Mouse (Mus musculus): Measurements from ENCODE around the gene Erfe. TPM values are rescaled to one million over a fixed set of nuclear protein-coding genes. Genes with fewer than 3 reads are reported as not detected.

Gene Erfe
- polyA plus RNA-seq, 1 experiment from 2014 or later: 2.2 TPM

DNA sequence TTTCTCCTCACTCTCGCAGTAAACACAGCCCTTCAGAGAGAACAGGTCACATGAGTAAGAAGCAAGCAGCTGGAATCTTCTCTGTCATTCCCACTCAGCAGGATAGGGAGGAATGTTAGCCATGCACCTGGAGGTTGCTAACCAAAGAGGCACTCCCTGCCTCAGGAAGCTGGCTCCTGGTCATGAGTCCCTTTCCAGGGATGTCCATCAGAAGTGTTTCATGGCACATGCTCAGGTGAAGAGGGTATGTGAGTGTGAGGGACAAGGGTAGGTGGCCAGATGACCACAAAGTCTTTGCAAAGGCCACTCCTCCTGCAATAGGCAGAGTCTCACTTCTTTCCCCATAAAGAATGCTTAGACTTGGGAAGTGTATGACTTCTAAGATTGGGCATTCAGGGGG lies 51.8 kb downstream of the Erfe start:
- no peaks in the 10 kb centered on the region for H3K27me3 ChIP-seq (ENCODE audit: insufficient read depth, low read length)
- H3K4me1 ChIP-seq (ENCODE audit: insufficient read depth, low read length): peaks cover 20% of the 10 kb centered on the region
- H3K4me3 ChIP-seq (ENCODE audit: low read length): no peak overlapping the region
- no peaks in the 10 kb centered on the region for H3K36me3 ChIP-seq (ENCODE audit: insufficient read depth, low read length)
- 82% methylated on average over 1 of the region's 1 CpGs for WGBS
- H3K4me2 ChIP-seq (replicated peaks; ENCODE audit: low read depth, low read length): no peak overlapping the region
- ATAC-seq (ENCODE audit: low FRiP score, low TSS enrichment): no peak
- no peak overlapping the region for H3K27ac ChIP-seq (ENCODE audit: low read length)
- H3K9ac ChIP-seq (replicated peaks; ENCODE audit: low read length): no peak overlapping the region
- H3K9me3 ChIP-seq (ENCODE audit: low read length): no peaks in the 10 kb centered on the region

DNA sequence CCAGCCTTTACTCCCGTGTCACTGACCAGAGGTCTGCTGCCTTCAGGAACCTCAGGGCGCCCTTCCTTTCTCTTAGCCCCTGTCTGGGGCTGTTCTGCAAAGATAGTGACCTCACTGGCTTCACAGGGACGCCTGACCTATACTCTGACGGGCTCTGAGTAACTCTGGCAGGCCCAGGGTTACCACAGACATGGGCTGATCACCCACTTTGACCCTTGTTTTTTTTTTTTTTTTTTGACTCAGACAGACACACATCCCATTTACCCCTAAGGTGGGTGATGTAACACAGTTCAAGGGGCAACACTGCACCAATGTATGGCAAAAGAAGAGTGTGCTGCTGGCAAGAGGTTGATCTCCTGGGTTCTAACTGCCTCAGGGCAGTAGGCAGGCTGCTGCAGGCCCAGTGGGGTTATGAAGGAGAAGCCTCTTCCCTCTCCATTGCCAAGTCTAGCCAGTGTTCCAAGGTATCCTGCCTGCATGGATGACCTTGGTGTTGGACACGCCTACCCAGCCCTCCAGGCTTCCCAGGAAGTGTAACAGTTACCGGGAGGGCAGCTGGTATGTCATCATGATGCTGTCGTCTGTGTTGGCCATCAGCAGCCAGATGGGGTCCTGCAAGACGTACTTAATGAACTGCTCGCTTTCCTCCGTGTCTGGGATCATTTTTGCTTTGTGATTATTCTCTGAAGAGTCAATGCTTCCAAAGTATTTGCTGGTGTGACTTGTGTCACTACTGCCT lies 53.8 kb downstream of the Erfe start:
- peaks cover 3% of the 10 kb centered on the region for H3K4me1 ChIP-seq (ENCODE audit: insufficient read depth, low read length)
- ATAC-seq (ENCODE audit: low FRiP score, low TSS enrichment): no peak
- no peaks in the 10 kb centered on the region for H3K36me3 ChIP-seq (ENCODE audit: insufficient read depth, low read length)
- no peaks in the 10 kb centered on the region for H3K27me3 ChIP-seq (ENCODE audit: insufficient read depth, low read length)
- no peak overlapping the region for H3K27ac ChIP-seq (ENCODE audit: low read length)
- H3K4me3 ChIP-seq (ENCODE audit: low read length): no peak overlapping the region
- no peaks in the 10 kb centered on the region for H3K9me3 ChIP-seq (ENCODE audit: low read length)
- 65% methylated on average over 10 of the region's 10 CpGs for WGBS
- no peak overlapping the region for H3K9ac ChIP-seq (replicated peaks; ENCODE audit: low read length)
- H3K4me2 ChIP-seq (replicated peaks; ENCODE audit: low read depth, low read length): no peak overlapping the region

- Histone ChIP-seq H3K4me3 (ENCODE audit: low read length) (no peak overlapping the region), H3K27ac (ENCODE audit: low read length) (no peak overlapping the region), H3K27me3 (ENCODE audit: insufficient read depth, low read length) (no peaks in the 10 kb centered on the region), H3K36me3 (ENCODE audit: insufficient read depth, low read length) (no peaks in the 10 kb centered on the region), H3K4me1 (ENCODE audit: insufficient read depth, low read length) (no peaks in the 10 kb centered on the region), H3K9me3 (ENCODE audit: low read length) (no peaks in the 10 kb centered on the region), H3K4me2 (replicated peaks; ENCODE audit: low read depth, low read length) (no peak overlapping the region), H3K9ac (replicated peaks; ENCODE audit: low read length) (no peak overlapping the region)
- no peak for ATAC-seq (ENCODE audit: low FRiP score, low TSS enrichment)
- 90% methylated on average over 8 of the region's 8 CpGs for WGBS
Measured at GRCm38 (mm10) chr1:91420601-91421065, 54.4 kb downstream of the Erfe start.

Other genes with a start within 250 kb of the Erfe start
- 0.50 and 1.5 TPM in 2 replicates for gene Rbm44, start 221.3 kb upstream of the Erfe start, polyA plus RNA-seq (2015; fragmentation: Nextera tagmentation; extraction: Ambion mirVana)
- gene Ramp1, start 186.6 kb upstream of the Erfe start, polyA plus RNA-seq (2015; fragmentation: Nextera tagmentation; extraction: Ambion mirVana): 1.3 and 2.2 TPM in 2 replicates
- gene Ube2f, start 116.1 kb upstream of the Erfe start, polyA plus RNA-seq (2015; fragmentation: Nextera tagmentation; extraction: Ambion mirVana): 71.7 and 74.9 TPM in 2 replicates
- 29.7 and 33.2 TPM in 2 replicates for gene Scly, start 68.1 kb upstream of the Erfe start, polyA plus RNA-seq (2015; fragmentation: Nextera tagmentation; extraction: Ambion mirVana)
- 0.03 and 0.04 TPM in 2 replicates for gene Espnl, start 44.4 kb upstream of the Erfe start, polyA plus RNA-seq (2015; fragmentation: Nextera tagmentation; extraction: Ambion mirVana)
- 0.29 and 0.39 TPM in 2 replicates for gene Klhl30, start 15.4 kb upstream of the Erfe start, polyA plus RNA-seq (2015; fragmentation: Nextera tagmentation; extraction: Ambion mirVana)
- 140 and 143 TPM in 2 replicates for gene Ilkap, start 32.4 kb downstream of the Erfe start, polyA plus RNA-seq (2015; fragmentation: Nextera tagmentation; extraction: Ambion mirVana)
- 69.0 and 72.2 TPM in 2 replicates for gene Hes6, start 47.6 kb downstream of the Erfe start, polyA plus RNA-seq (2015; fragmentation: Nextera tagmentation; extraction: Ambion mirVana)
- 4.2 and 4.6 TPM in 2 replicates for gene Per2, start 92.9 kb downstream of the Erfe start, polyA plus RNA-seq (2015; fragmentation: Nextera tagmentation; extraction: Ambion mirVana)
- gene Traf3ip1, start 128.2 kb downstream of the Erfe start, polyA plus RNA-seq (2015; fragmentation: Nextera tagmentation; extraction: Ambion mirVana): 10.7 and 11.3 TPM in 2 replicates
- gene Asb1, start 174.1 kb downstream of the Erfe start, polyA plus RNA-seq (2015; fragmentation: Nextera tagmentation; extraction: Ambion mirVana): 5.0 and 6.6 TPM in 2 replicates

All from kidney, embryonic 16.5 days (tissue).